Mouse (Mus musculus) right cerebral cortex, postnatal 14 days (tissue): Measurements from ENCODE around the gene Ranbp6.

ENCODE experiments used
- DNase-seq: peaks from one replicate; pipeline ENCODE4 v3.0.0; 2022

Gene Ranbp6

DNA sequence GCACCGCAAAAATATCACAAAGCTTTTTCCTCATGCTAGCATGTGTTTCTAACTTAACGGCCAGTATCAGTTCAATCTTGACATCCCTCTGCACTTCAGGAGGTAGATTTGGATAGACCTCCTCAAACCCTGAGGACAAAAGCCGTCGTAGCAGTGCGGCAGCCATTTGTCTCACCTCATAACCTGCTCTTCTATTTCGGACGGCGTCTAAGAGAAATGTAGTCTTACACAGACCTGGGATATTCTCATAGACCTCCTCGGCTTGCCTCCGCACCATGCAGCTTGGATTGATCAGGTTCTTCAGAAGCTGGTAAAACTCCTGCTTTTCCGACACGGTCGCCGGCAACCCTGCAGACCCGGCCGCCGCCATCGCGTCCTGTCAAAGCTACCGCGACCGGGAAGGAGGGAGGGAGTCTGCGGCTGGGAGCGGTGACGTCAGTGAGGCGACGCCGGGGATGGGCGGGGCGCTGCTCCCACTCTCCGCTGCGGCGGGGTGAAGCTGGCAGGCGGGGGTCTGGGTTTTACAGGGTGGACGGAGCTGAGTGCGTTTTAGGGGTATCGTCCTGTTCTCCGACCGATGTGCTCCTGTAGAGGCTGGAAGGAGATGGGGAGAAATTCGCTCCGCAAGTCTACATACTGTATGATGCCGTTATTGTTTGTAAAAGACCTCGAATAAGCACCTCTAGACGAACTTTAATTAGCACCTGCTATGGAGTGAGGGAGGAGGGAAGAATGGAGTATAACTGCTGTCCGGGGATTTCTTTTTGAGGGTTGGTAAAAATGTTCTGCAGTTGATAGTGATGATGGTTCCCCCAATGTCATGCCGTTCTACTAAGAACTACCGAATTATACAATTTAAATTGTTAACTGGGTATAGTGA, at the start of gene Ranbp6:
Ranbp6 (minus strand) TSS at position 394 of the 880 bp plus-strand sequence.
- peak; percentile 94 for DNase-seq

GRCm38 (mm10) chr19:29860816-29861215, 48.0 kb upstream of the Ranbp6 start:
- DNase-seq = no peak

- no peak for DNase-seq
Observed at GRCm38 (mm10) chr19:29857267-29857666, 44.5 kb upstream of the Ranbp6 start.

- no peak for DNase-seq
Observed at GRCm38 (mm10) chr19:29853711-29854110, 40.9 kb upstream of the Ranbp6 start.

DNA sequence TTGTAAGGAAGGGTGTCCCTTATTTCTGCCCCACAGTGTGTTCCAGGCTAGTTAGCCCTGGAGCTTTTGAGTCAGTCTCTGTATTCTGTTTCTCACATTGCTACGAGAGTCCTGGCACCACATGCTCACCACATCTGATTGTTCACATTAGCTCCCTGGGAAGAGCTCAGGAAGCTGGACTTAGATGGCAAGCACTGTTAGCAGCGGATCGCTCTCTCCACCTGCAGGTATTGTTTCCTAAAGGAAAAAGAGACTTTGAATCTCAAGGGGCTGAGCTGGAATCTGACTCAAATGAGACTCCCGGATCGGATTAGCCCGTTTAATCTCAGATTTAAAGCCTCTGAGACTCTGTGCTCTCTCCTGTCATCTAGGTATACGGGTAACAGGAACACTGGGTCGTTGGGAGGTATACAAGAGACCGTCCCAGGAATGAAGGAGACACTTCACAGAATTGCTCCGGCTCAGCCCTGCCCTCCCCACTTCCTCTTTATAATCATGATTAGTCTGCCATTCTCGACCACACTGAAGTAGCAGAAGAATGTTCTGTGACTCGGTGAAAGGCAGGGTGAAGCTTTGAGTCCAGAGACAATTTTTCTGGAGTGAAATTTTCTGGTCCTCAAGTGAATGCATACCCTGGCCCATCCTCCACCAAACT, 38.4 kb upstream of the Ranbp6 start:
- DNase-seq = no peak

DNA sequence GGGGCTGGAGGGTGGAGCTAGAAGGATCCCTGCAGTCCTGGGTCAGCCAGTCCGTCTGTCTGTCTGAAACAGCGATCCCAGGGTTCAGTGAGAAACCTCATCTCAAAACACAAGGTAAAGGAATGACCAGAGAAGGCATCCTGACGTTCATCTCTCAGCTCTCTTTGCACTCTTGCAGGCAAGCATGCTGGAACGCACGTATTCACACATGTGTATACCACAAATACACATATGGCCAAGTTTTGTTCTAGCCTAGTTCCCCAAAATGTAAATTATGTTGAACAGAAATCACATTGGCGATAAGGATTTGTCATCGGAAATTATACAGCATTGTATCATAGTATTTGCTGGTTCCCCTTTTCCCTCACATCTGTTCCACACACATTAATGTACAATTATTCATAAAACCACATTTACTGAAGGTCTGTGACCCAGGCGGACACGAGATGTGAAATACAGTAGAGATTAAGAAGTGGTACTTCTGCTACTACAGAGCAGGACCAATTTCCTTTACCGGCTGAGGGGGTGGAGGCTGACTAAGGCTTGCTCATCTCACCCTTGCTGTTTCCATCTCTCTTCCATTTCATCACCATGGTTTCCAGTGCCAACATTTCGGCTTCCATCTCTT, 37.3 kb upstream of the Ranbp6 start:
- DNase-seq = no peak

GRCm38 (mm10) chr19:29844036-29844661, 31.4 kb upstream of the Ranbp6 start:
- DNase-seq = no peak

DNA sequence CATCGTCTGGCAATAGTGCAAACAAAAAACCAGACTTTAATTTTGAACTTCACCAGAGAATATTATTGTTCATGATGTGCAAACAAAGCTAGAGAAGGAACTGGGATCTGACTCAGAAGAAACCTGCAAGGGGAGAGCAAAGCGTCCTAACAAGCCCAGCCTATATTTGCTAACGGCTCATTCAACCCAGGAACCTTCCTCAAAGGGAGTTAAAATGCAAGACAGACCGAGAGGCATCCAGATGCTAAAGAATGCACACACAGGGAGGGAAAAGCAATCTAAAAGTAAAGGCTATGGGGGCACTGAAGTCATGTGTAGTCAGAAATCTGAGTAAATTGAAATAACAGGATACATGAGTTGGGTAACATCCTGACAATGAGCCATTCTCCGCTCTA, 30.9 kb upstream of the Ranbp6 start:
- no peak for DNase-seq

DNA sequence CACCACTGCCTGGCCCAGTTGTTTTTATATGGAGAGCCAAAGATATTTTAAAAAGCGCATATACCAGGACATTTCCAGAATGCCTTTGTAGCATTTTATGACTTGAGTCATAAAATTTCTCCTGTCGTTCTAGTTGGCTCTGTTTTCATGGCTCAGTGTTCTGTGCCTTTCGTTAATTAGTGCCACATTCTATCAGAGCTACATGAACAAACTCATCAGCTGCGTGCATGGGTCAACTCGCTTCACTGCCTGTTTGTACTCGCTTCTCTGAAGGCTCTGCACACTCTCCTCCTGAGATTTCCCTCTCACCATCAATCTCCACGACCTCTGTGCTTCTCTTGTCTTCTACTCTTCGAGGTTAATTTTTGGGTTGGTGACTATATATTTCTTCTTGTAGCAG, 30.2 kb upstream of the Ranbp6 start:
- DNase-seq = no peak

DNA sequence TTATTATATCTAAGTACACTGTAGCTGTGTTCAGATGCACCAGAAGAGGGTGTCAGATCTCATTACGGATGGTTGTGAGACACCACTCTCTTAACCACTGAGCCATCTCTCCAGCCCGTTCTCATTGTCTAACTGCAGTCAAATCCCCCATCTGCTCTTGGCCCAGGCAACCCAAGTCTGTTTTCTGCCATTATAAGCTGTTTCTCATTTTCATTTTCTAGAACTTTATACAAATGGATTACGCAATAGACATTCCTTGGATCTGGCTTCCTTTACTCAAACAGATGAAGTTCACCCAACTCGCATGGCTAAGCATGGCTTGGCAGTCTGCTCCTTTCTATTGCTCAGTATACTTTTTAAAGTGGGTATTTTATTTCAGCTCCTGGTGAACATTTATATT, 27.9 kb upstream of the Ranbp6 start:
- no peak for DNase-seq

- no peak for DNase-seq
Observed at GRCm38 (mm10) chr19:29838636-29839135, 25.9 kb upstream of the Ranbp6 start.

DNA sequence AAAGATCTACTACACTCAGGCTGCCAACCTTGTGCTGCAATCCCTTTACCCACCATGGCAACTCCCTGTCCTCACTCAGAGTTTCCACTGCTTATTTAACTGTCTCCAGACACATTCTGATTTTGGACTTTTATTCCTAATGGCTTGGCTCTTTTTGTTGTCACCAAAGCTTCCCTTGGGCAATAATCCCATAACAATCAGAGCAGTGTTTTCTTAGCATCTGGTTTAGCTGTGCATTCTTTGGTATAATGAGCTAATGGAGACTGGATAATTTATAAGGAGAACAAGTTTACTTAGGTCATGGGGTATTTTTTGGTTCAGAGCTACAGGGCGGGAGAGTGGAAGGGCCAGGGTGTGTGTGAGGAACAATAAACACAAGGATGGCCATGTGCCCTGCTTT, 25.4 kb upstream of the Ranbp6 start:
- DNase-seq = no peak

DNA sequence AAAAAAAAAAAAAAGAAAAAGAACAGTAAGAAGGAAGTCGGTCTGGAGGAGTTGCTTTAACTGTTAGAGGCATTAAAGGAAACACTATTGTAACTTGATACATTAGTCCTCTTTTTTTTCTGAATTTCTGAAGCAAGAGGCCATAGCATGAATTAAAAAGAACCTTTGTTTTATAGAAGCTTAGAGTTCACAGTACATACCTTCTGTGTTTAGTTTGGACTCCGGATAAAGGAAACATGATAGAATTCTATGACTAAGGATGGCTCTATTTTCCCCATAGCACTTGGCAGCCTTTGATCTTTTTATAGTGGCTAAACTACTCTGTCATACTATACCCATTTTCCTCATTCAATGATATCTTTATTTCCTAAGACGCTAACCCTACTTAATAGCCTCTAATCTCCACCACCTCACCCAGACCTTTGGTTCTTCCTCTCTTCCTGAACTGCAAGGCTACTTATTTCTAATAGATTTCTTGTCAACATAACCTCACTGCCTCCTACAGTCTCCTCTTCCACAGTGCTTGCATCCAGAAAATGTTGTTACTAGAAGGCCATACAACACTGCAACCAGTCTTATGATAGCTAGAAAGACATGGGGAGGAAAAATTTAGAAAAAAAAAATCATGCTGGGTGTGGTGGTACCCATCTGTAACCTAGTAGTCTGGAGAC, 22.7 kb upstream of the Ranbp6 start:
- no peak for DNase-seq

GRCm38 (mm10) chr19:29830911-29831310, 18.1 kb upstream of the Ranbp6 start:
- no peak for DNase-seq

- no peak for DNase-seq
Observed at GRCm38 (mm10) chr19:29828558-29828957, 15.8 kb upstream of the Ranbp6 start.

- DNase-seq = peak; percentile 27
Observed at GRCm38 (mm10) chr19:29826686-29827085, 13.9 kb upstream of the Ranbp6 start.

DNA sequence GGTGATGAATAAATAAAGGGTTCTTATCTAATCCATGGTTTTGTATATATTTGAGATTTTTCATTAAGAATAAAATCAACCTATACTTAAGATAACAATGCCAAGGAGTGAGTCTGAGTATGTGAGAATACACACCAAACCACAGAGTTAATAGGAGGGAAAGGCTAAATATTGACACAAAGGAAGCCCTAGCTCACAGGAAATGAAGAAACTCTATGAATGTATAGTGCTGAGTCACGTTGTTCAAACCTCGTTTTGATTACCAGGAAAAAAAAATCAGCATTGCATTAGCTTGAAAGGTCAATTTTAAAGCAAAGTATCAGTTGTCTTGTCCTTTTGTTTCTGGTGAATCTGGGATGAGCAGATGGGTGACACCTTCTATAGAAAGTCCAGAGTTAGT, 12.2 kb upstream of the Ranbp6 start:
- no peak for DNase-seq

DNA sequence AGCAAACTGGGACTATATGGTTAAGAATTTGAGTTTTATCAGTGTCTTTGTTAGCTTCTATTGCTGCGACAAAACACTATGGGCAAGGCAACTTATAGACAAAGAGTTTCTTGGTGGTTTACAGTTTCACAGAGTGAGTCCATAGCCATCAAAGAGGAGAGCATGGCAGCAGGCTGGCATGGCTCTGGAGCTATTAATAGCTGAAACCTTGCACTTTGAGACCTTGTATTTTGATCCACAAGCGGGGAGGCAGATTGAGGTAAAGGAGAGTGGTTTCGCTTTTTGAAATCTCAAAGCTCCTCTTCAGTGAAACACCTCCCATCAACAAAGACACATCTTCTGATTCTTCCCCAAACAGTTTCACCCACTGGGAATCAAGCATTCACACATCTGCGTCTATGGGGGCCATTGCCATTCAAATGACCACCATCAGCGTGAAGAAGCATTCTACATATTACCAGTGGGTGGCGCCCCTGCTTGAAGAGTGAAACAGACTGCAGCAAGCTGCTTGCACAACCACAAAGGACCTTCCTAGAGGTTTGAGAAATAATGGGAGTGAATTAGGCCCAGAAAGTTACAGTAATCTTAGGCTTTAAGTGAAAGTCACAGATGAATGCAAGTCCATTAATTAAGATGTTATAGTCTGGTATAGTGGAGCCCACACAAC, 11.4 kb upstream of the Ranbp6 start:
- DNase-seq = peak; percentile 20

DNA sequence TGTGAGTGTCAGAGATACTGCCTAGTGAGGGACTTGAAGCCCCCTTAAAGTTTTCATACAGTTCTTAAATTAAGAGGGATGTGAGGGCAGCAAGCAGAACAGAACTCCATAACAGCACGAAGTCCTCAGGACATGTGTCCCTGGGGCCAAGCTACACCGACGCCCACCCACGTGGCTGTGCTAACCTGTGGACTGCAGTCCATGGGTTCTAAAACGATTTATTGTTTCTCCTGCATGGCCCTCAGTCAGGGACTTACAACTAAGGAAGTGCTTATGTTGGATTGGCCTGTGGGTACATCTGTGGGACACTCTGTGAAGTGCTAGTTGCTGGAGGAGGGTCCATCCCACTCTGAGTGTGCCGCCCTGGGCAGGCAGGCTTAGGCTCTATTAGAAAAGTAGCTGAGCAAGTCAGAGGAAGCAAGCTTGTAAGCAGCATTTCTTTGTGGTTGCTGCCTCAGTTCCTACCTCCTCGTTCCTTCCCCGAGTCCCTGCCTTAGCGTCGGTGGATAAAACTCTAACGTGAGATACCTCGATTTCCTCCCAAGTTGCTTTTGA, 10.8 kb upstream of the Ranbp6 start:
- no peak for DNase-seq

DNA sequence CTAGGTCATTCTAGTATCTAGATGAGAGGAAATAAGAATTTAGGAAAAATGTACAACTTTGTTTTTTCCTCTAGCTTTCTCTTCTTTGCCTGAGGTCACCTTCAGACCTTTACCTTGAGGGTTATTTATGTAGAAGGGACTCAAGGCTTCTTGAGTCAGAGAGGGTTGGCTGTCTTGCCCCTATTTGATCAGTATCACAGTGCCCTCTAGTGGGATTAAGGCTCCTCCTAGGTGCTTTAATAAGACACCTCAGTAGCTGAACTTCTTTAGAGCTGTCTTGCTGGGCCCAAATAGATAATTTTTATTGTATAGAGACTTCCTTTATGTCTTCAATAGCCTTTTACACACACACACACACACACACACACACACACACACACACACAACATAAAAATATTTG, 8.2 kb upstream of the Ranbp6 start:
- no peak for DNase-seq

DNA sequence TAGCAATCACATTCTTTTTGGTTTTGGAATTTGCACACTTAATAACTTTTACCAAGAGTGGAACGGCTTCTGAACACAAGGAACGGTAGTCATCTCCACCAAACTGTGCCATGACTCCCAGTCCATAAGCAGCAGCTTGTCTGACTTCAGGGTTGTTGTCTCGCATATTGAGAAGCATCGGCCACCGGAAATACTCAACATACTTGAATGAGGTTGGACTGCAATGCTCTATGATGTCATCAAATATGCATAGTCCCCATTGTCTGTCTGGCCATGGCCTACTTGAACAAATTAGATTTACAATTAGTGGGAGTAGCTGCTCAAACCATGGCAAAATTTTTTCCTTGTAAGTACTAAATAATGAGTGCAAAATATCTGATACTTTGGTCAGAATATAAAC, 2.8 kb downstream of the Ranbp6 start:
- DNase-seq = no peak
